Mouse (Mus musculus) lung, postnatal 0 days (tissue): ENCODE data around the gene Fam131b.

Experiments
- CTCF ChIP-seq: IDR thresholded peaks from 2 replicates; pipeline ENCODE4 v1.5.1; 2016; ENCODE audit warnings: antibody characterized with exemption, mild to moderate bottlenecking
- EP300 ChIP-seq: IDR thresholded peaks from 2 replicates; pipeline ENCODE4 v1.6.1; 2016; ENCODE audit warnings: antibody characterized with exemption, mild to moderate bottlenecking, control low read depth

DNA sequence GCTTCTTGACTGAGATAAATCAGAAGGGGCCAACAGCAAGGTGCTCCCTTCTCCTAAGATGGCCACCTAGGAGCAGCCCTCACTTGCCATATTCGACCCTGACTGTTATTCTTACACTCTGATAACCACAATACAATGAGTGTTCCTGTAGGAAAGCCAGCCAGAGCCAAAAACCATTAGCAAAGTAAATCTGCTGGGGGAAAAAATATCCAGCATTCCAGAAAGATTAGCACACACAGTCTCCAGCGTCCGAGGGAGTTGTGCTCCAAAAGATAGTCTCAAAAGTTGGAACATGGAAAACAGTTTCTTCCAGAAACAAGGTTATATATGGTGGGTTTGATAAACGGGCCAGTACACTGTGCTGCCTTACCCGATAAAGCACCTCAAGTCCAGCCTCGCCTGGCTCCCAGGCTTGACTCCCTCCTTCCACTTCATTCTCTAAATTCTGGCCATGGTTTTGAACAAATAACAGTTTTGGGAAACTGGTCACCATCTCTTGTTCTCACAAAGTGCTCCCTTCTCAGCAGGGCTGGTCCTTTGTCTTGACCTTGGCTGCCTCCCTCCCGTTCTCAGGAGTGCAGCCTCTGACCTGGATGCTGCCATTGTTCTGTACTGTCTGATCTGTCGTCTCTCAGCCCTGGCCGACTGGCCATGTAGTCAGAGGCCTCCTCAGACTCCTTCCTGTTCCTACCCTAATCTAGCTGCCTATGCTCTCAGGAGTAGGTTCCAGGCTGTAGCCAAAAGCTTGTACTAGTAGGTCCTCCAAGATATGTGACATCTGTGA, 35.1 kb upstream of the Fam131b start:
- TF ChIP-seq CTCF (no peak), EP300 (no peak)
